Mouse (Mus musculus) heart, embryonic 11.5 days (tissue): Measurements from ENCODE around the gene Parp11. TPM values are rescaled to one million over a fixed set of nuclear protein-coding genes. Genes with fewer than 3 reads are reported as not detected.

Experiments
- ATAC-seq: fragments of 200-750 bp; cut with Nextera tagmentation; replicated peaks from 2 replicates; pipeline ENCODE4 v1.8.0; 2017; ENCODE audit warnings: moderate library complexity; ENCODE audit not compliant: insufficient number of reproducible peaks, low FRiP score, low TSS enrichment
- H3K27ac ChIP-seq: fragments of 300-500 bp; sonication (generic); 2 replicates; pipeline ENCODE4 v1.5.1; 2014; ENCODE audit warnings: mild to moderate bottlenecking, low read depth, low read length
- H3K27me3 ChIP-seq: fragments of 300-500 bp; sonication (generic); 2 replicates; pipeline ENCODE4 v1.6.1; 2014; ENCODE audit warnings: mild to moderate bottlenecking, low read length, mixed read lengths; ENCODE audit not compliant: control insufficient read depth, insufficient read depth
- H3K36me3 ChIP-seq: fragments of 300-500 bp; sonication (generic); 2 replicates; pipeline ENCODE4 v1.6.1; 2014; ENCODE audit warnings: mild to moderate bottlenecking, low read length, moderate library complexity, mixed read lengths; ENCODE audit not compliant: control insufficient read depth, insufficient read depth
- H3K4me1 ChIP-seq: fragments of 300-500 bp; sonication (generic); 2 replicates; pipeline ENCODE4 v1.6.1; 2014; ENCODE audit warnings: low read length; ENCODE audit not compliant: control insufficient read depth, insufficient read depth
- H3K4me2 ChIP-seq: fragments of 300-500 bp; sonication (generic); 2 replicates; pipeline ENCODE4 v1.6.1; 2014; ENCODE audit warnings: mild to moderate bottlenecking, moderate library complexity
- H3K4me3 ChIP-seq: fragments of 300-500 bp; sonication (generic); 2 replicates; pipeline ENCODE4 v1.5.1; 2014; ENCODE audit warnings: low read depth, low read length
- H3K9ac ChIP-seq: fragments of 300-500 bp; sonication (generic); 2 replicates; pipeline ENCODE4 v1.6.1; 2014; ENCODE audit warnings: mild to moderate bottlenecking, low read depth, low read length, moderate library complexity
- H3K9me3 ChIP-seq: fragments of 300-500 bp; sonication (generic); replicated peaks from 2 replicates; pipeline ENCODE4 v1.6.1; 2016; ENCODE audit warnings: low read length; ENCODE audit not compliant: control insufficient read depth
- WGBS: fragments of 180-500 bp; shearing (Covaris S2); extraction: QIAGEN DNeasy Blood & Tissue Kit; methylation state at CpG from one replicate; pipeline ENCODE4 v1.1.7; 2014; ENCODE audit not compliant: insufficient replicate concordance; 5-methylcytosine and 5-hydroxymethylcytosine counted together
- polyA plus RNA-seq: library from polyadenylated mRNA; unstranded; fragments of >200 nt; fragmentation: Nextera tagmentation; extraction: Ambion mirVana; gene quantifications from 2 replicates; pipeline ENCODE4 v1.2.1, GENCODE M21; 2014

Gene Parp11
- 19.9 and 23.6 TPM in 2 replicates for polyA plus RNA-seq

- peak within 1 kb of the TSS; percentile 32; the same call in 1 of the 2 replicates for H3K4me2 ChIP-seq
- no peaks in the 10 kb centered on the region for H3K9me3 ChIP-seq
- ATAC-seq = no peak
- no peak within 1 kb of the TSS for H3K9ac ChIP-seq
- no peak within 1 kb of the TSS for H3K27ac ChIP-seq
- 15% methylated on average over 8 of the region's 8 CpGs for WGBS
- peaks cover 5% of the 10 kb centered on the region for H3K27me3 ChIP-seq
- no peak within 1 kb of the TSS for H3K4me3 ChIP-seq
- no peaks in the 10 kb centered on the region for H3K4me1 ChIP-seq
- H3K36me3 ChIP-seq = no peaks in the 10 kb centered on the region
Observed at GRCm38 (mm10) chr6:127446436-127446890, at the start of gene Parp11. Gene Parp11, plus strand, starts transcription at chr6:127446840.

DNA sequence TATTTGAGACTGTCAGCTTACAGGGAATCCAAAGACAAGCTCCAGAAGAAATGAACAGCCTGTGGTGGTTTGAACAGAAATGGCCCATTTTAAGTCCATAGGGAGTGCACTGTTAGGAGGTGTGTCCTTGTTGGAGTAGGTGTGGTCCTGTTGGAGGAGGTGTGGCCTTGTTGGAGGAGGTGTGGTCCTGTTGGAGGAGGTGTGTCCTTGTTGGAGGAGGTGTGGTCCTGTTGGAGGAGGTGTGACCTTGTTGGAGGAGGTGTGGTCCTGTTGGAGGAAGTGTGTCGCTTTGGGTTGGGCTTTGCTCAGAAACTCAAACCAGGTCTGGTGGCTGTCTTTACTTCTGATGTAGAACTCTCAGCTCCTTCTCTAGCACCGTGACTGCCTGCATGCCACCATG is 48.6 kb upstream of the Parp11 start:
- H3K4me2 ChIP-seq = no peak overlapping the region
- H3K9ac ChIP-seq = no peak overlapping the region
- ATAC-seq = no peak; the same call in 1 of the 2 replicates
- peaks cover 11% of the 10 kb centered on the region for H3K4me1 ChIP-seq
- no peak overlapping the region for H3K27ac ChIP-seq
- no peaks in the 10 kb centered on the region for H3K9me3 ChIP-seq
- H3K36me3 ChIP-seq = no peaks in the 10 kb centered on the region
- H3K27me3 ChIP-seq = no peaks in the 10 kb centered on the region
- 33% methylated on average over 2 of the region's 2 CpGs for WGBS
- no peak overlapping the region for H3K4me3 ChIP-seq

GRCm38 (mm10) chr6:127401419-127401818 is 45.2 kb upstream of the Parp11 start:
- H3K4me3 ChIP-seq = no peak overlapping the region
- no peaks in the 10 kb centered on the region for H3K4me1 ChIP-seq
- no peak overlapping the region for H3K4me2 ChIP-seq
- no peak for ATAC-seq
- peaks cover 7% of the 10 kb centered on the region; the same call in 1 of the 2 replicates for H3K27me3 ChIP-seq
- H3K36me3 ChIP-seq = no peaks in the 10 kb centered on the region
- 73% methylated on average over 3 of the region's 3 CpGs for WGBS
- no peaks in the 10 kb centered on the region for H3K9me3 ChIP-seq
- no peak overlapping the region for H3K27ac ChIP-seq
- no peak overlapping the region for H3K9ac ChIP-seq

GRCm38 (mm10) chr6:127404070-127404810 is 42.4 kb upstream of the Parp11 start:
- Histone ChIP-seq H3K27ac (no peak overlapping the region), H3K27me3 (peaks cover 7% of the 10 kb centered on the region; the same call in 1 of the 2 replicates), H3K9ac (no peak overlapping the region), H3K4me2 (no peak overlapping the region), H3K36me3 (no peaks in the 10 kb centered on the region), H3K4me1 (peaks cover 7% of the 10 kb centered on the region; the same call in 1 of the 2 replicates), H3K4me3 (no peak overlapping the region), H3K9me3 (no peaks in the 10 kb centered on the region)
- WGBS = 62% methylated on average over 13 of the region's 13 CpGs
- no peak for ATAC-seq

DNA sequence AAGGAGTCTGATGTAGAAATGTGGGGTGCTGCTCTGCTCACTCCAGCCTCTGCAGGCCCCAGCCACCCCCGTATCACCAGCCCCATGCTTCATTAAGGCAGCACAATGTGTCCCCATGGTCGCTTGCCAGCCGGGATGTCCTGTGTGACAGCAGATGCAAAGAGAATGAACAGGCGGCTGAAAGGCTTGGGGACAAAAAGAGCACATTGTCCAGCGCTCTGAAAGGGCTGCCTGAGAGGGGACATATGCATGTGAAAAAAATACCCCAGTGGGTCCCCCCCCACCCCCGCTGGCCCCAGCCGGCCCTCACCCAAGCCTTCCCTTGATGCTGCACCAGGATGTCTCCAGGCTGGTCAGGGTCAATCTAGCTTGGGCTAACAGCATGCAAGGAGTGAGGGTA is 41.0 kb upstream of the Parp11 start:
- H3K4me3 ChIP-seq = no peak overlapping the region
- no peak for ATAC-seq
- 73% methylated on average over 7 of the region's 7 CpGs for WGBS

GRCm38 (mm10) chr6:127407742-127408141 is 38.9 kb upstream of the Parp11 start:
- Histone ChIP-seq H3K4me1 (peaks cover 7% of the 10 kb centered on the region; the same call in 1 of the 2 replicates), H3K9me3 (no peaks in the 10 kb centered on the region), H3K36me3 (no peaks in the 10 kb centered on the region), H3K4me3 (no peak overlapping the region), H3K27me3 (peaks cover 7% of the 10 kb centered on the region; the same call in 1 of the 2 replicates), H3K27ac (no peak overlapping the region), H3K4me2 (no peak overlapping the region), H3K9ac (no peak overlapping the region)
- WGBS = 9% methylated on average over 4 of the region's 4 CpGs
- ATAC-seq = no peak

More for the DNA sequence above, 41.0 kb upstream of the Parp11 start:
- Histone ChIP-seq H3K9me3 (no peaks in the 10 kb centered on the region), H3K4me2 (no peak overlapping the region), H3K27me3 (peaks cover 7% of the 10 kb centered on the region; the same call in 1 of the 2 replicates), H3K4me1 (peaks cover 7% of the 10 kb centered on the region; the same call in 1 of the 2 replicates), H3K9ac (no peak overlapping the region), H3K27ac (no peak overlapping the region), H3K36me3 (no peaks in the 10 kb centered on the region)

DNA sequence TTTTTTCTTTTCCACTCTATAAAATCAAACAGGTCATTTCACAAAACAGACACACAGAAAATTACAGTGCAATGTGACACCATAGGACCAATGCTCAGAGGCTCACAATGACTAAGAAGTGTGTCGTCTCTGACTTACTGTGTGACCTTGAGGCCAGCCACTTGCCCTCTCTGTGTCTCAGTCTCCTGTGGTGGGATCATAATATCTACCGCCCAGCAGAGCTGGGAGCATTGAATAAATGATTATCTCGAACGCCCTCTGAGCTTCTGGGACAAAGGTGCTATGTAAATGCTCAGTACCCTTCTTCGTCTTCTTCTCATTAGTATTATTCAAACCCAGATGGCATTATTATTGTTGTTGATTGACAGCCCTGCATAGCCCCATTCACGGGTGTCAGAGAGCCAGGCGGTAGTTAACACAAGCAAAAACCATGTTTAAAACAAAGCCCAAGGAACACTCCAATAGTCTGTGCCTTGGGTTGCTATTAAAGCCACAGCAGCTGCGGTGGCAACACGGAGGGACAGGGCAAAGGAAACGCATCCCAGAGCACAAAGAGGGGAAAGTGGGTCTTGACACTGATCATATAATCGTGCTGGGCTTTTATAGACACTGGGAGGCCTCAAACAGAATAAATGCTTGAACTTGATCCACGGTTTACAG is 29.0 kb upstream of the Parp11 start:
- H3K4me1 ChIP-seq = no peaks in the 10 kb centered on the region
- H3K27me3 ChIP-seq = no peaks in the 10 kb centered on the region
- H3K9me3 ChIP-seq = no peaks in the 10 kb centered on the region
- ATAC-seq = no peak
- H3K4me2 ChIP-seq = no peak overlapping the region
- no peak overlapping the region for H3K27ac ChIP-seq
- H3K9ac ChIP-seq = no peak overlapping the region
- H3K36me3 ChIP-seq = no peaks in the 10 kb centered on the region
- 72% methylated on average over 12 of the region's 12 CpGs for WGBS
- H3K4me3 ChIP-seq = no peak overlapping the region

DNA sequence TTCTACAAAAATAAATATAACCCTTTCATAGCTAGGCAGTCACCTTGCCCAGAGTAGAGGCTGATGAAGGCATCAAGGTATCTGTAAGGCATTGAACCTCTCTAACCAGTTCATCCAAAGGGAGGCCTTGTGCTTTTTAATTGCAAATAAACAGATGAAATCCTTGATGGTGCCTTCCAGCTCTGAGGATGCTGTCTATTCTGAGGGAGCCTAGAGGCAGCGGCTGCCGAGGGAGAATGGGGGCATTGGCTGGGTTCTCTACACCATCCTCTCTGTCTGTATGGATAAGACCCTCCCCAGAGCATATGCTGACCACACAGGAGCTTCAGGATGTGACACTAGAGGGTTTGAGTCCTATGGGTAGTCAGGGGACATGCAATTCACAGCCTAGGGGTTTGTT is 28.3 kb upstream of the Parp11 start:
- ATAC-seq = no peak
- H3K4me3 ChIP-seq = no peak overlapping the region
- WGBS = 79% methylated on average over 2 of the region's 2 CpGs

More for the DNA sequence above, 28.3 kb upstream of the Parp11 start:
- Histone ChIP-seq H3K27me3 (no peaks in the 10 kb centered on the region), H3K9ac (no peak overlapping the region), H3K36me3 (no peaks in the 10 kb centered on the region), H3K9me3 (no peaks in the 10 kb centered on the region), H3K27ac (no peak overlapping the region), H3K4me1 (no peaks in the 10 kb centered on the region), H3K4me2 (no peak overlapping the region)
